ENCODE assay signal across 12 mouse cellular contexts in genomic region chr19:43511621-43512620, GRCm38 (mm10). TPM values are rescaled to one million over a fixed set of nuclear protein-coding genes. Genes with fewer than 3 reads are reported as not detected.
A peak's percentile ranks its signal among the peaks of the same experiment; 100 is the strongest.
DNase-seq lines count a peak whose midpoint lies in the region; ATAC-seq lines count a peak whose summit lies in the region.
"Had no signal": no experiment of that assay in that cellular context is flagged by ENCODE, and none has a peak within 500 bp of the region (broad histone marks: within the 10 kb centered on the region; RNA-seq: fewer than 3 reads in every experiment).

No protein-coding gene starts in this region.

- H3K9me3 ChIP-seq in kidney, embryonic 15.5 days (replicated peaks) = no peaks in the 10 kb centered on the region; the same call in 1 of the 2 replicates
- H3K9me3 ChIP-seq in midbrain, embryonic 13.5 days = no peaks in the 10 kb centered on the region
- H3K9me3 ChIP-seq in hindbrain, embryonic 16.5 days (ENCODE audit: control insufficient read depth, low read length) = no peaks in the 10 kb centered on the region

- H3K36me3 ChIP-seq in kidney, embryonic 15.5 days = peaks cover 55% of the 10 kb centered on the region
- H3K36me3 ChIP-seq in splenic B cell, adult 2 months (ENCODE audit: control insufficient read depth, insufficient read depth, low read length, poor library complexity, severe bottlenecking) = peaks cover 32% of the 10 kb centered on the region
- H3K36me3 ChIP-seq in midbrain, embryonic 13.5 days = peaks cover 59% of the 10 kb centered on the region
- peaks cover 23% of the 10 kb centered on the region for H3K36me3 ChIP-seq in hindbrain, embryonic 16.5 days (ENCODE audit: control insufficient read depth, insufficient read depth, low read length)

- peaks cover 6% of the 10 kb centered on the region for H3K4me1 ChIP-seq in kidney, embryonic 15.5 days
- no peaks in the 10 kb centered on the region for H3K4me1 ChIP-seq in midbrain, embryonic 13.5 days (replicated peaks)
- no peaks in the 10 kb centered on the region for H3K4me1 ChIP-seq in hindbrain, embryonic 16.5 days (ENCODE audit: control insufficient read depth, insufficient read depth, low read depth, low read length)

- 62% methylated on average over 22 of the region's 22 CpGs for WGBS in kidney, embryonic 15.5 days
- WGBS in midbrain, embryonic 13.5 days = 88% methylated on average over 22 of the region's 22 CpGs
- WGBS in hindbrain, embryonic 16.5 days = 86% methylated on average over 22 of the region's 22 CpGs

- H3K27ac ChIP-seq in kidney, embryonic 15.5 days = 0 out of 2 replicates have a peak overlapping the region, but pooled peaks have one; percentile 2
- no peak overlapping the region for H3K27ac ChIP-seq in midbrain, embryonic 13.5 days
- no peak overlapping the region for H3K27ac ChIP-seq in hindbrain, embryonic 16.5 days (ENCODE audit: low read depth, low read length)

- H3K4me3 ChIP-seq in kidney, embryonic 15.5 days (replicated peaks) = no peak overlapping the region
- H3K4me3 ChIP-seq in midbrain, embryonic 13.5 days (replicated peaks) = no peak overlapping the region
- no peak overlapping the region for H3K4me3 ChIP-seq in hindbrain, embryonic 16.5 days (ENCODE audit: low read length)
- H3K4me3 ChIP-seq: erythroblast, embryonic 14.5 days had no signal

- H3K27me3 ChIP-seq in kidney, embryonic 15.5 days = no peaks in the 10 kb centered on the region
- no peaks in the 10 kb centered on the region for H3K27me3 ChIP-seq in splenic B cell, adult 2 months (ENCODE audit: control insufficient read depth, insufficient read depth, low read length, poor library complexity, severe bottlenecking)
- H3K27me3 ChIP-seq in midbrain, embryonic 13.5 days = no peaks in the 10 kb centered on the region
- no peaks in the 10 kb centered on the region for H3K27me3 ChIP-seq in hindbrain, embryonic 16.5 days (replicated peaks; ENCODE audit: control insufficient read depth, insufficient read depth, low read length)

- no peak overlapping the region for H3K4me2 ChIP-seq in kidney, embryonic 15.5 days
- H3K4me2 ChIP-seq in midbrain, embryonic 13.5 days (replicated peaks) = no peak overlapping the region
- no peak overlapping the region for H3K4me2 ChIP-seq in hindbrain, embryonic 16.5 days (ENCODE audit: low read length)

- no peak for DNase-seq in frontal cortex, postnatal 14 days (ENCODE audit: low spot score in 2 of 2)
- peak; percentile 33 for DNase-seq in lung, postnatal 36 days
- DNase-seq in lung, postnatal 10 days = no peak
- DNase-seq in splenic B cell, adult 2 months (ENCODE audit: low read depth, low spot score) = peak; percentile 23
- DNase-seq: cerebellum, postnatal 14 days; gastrocnemius, postnatal 14 days; left cerebral cortex, postnatal 4 days had no signal

- peak; percentile 42 for ATAC-seq in frontal cortex, adult (ENCODE audit: low TSS enrichment)
- 0 out of 2 replicates have a peak, but pooled peaks have one; percentile 18 for ATAC-seq in kidney, embryonic 15.5 days (replicated peaks; ENCODE audit: low FRiP score)
- no peak for ATAC-seq in midbrain, embryonic 13.5 days
- no peak for ATAC-seq in hindbrain, embryonic 16.5 days

- no peak overlapping the region for H3K9ac ChIP-seq in kidney, embryonic 15.5 days
- H3K9ac ChIP-seq in midbrain, embryonic 13.5 days (replicated peaks) = no peak overlapping the region
- no peak overlapping the region for H3K9ac ChIP-seq in hindbrain, embryonic 16.5 days (ENCODE audit: low read depth, low read length)

RNA-seq across cellular contexts. Expression of gene Got1, which starts 12.5 kb away (rescaled TPM):
- polyA plus RNA-seq in kidney, embryonic 15.5 days (2015; fragmentation: Nextera tagmentation; extraction: Ambion mirVana) = 57.8 and 59.0 TPM in 2 replicates
- 67.3 and 73.2 TPM in 2 replicates for polyA plus RNA-seq in midbrain, embryonic 13.5 days (2015; fragmentation: Nextera tagmentation; extraction: Ambion mirVana)
- polyA plus RNA-seq in hindbrain, embryonic 16.5 days (2015; fragmentation: Nextera tagmentation; extraction: Ambion mirVana) = 124 and 140 TPM in 2 replicates

Comparison
In these comparisons a context has a peak if more than half of its experiments do, and no peak if none do; other contexts are left out.
1. DNase-seq: peak in lung, postnatal 36 days (single experiment) and splenic B cell, adult 2 months (single experiment); none in frontal cortex, postnatal 14 days (0 of 2) and lung, postnatal 10 days (single experiment).
2. ATAC-seq: peak in frontal cortex, adult (single experiment) and kidney, embryonic 15.5 days (single experiment); none in midbrain, embryonic 13.5 days (single experiment) and hindbrain, embryonic 16.5 days (single experiment).